Mouse (Mus musculus) layer of hippocampus, adult 11-12 months (tissue): Measurements from ENCODE around the gene R3hdm4.

Source experiments
- DNase-seq: peaks from one replicate; pipeline ENCODE4 v3.0.0; 2022; ENCODE audit warnings: low spot score

Gene R3hdm4

DNA sequence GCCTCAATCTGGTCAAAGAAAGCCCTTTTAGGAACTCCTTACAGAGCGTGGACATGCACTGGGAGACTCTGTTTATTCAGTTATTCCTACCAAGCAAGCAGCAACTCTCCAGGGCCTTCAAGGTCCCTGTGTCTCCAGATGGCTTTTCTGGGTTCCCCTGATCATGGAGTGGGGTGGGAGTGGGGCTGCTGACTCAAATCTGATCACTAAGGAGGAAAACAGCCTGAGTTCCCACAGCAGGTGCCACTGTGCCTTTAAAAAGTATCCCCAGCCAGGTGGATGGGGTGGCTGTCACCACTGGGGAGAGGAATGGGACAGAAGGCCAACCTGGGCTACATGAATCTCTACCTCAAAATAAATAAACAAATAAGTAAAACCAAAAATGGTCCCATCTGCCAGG lies 22.0 kb upstream of the R3hdm4 start:
- no peak for DNase-seq

- peak; percentile 47 for DNase-seq
Observed at GRCm38 (mm10) chr10:79940749-79941148, 19.7 kb upstream of the R3hdm4 start.

GRCm38 (mm10) chr10:79937775-79938526 lies 16.9 kb upstream of the R3hdm4 start:
- no peak for DNase-seq

GRCm38 (mm10) chr10:79936911-79937441 lies 16.0 kb upstream of the R3hdm4 start:
- no peak for DNase-seq

- no peak for DNase-seq
Observed at GRCm38 (mm10) chr10:79936284-79936910, 15.4 kb upstream of the R3hdm4 start.

DNA sequence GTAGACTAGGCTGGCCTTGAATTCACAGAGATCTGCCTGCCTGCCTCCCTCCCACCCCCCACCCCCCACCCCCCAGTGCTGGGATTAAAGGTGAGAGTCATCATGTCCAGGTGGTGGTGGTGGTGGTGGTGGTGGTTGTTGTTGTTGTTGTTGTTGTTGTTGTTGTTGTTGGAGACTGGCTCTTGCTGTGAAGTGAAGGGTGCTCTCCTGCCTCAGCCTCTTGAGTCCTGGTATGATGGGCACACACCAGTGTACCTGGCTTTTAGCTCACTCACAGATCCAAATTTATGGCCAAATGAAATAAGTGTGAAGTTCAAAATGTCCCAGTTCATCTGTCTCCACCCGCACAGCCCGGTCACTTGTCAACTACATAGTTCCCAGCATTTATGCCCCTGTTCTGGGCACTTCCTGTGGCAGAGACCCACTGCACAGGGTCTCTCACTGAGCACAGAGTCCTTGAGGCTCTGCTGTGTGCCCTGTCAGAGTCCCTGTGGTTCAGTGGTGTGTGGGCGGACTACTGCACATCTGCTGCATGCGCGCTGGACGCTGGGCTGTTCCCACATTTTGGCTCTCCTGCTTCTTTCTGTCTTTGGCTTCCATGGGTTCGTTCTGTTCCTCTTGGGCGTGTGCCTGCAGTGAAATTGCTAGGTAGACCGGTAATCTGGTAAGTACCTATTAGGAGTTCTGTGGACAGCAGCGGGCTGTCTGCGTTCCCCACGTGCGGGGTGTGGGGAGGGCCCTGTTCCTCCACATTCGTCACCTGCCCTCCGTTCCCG lies 14.0 kb upstream of the R3hdm4 start:
- DNase-seq = no peak

- DNase-seq = peak; percentile 76
Observed at GRCm38 (mm10) chr10:79934272-79934721, 13.3 kb upstream of the R3hdm4 start.

DNA sequence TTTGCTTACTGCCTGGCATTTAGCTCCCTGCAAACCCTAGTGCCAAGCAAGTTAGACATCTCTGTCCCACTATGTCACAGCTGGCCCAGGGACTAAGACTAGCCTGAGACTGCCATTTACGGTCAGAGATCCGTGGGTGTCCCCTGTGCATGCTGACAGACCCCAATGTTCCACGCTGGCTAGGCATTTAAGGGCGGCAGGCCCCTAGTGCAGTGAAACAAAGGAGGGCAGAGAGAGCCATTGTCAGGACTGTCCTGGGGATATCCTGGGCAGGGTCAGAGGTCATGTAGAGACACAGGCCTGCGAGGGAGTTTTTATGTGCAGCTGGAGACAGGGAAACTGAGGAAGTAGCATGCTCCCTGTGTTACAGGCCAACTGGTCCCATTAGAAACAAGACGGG lies 12.9 kb upstream of the R3hdm4 start:
- no peak for DNase-seq

- no peak for DNase-seq
Observed at GRCm38 (mm10) chr10:79933145-79933679, 12.2 kb upstream of the R3hdm4 start.

- DNase-seq = peak; percentile 55
Observed at GRCm38 (mm10) chr10:79932736-79933135, 11.7 kb upstream of the R3hdm4 start.

DNA sequence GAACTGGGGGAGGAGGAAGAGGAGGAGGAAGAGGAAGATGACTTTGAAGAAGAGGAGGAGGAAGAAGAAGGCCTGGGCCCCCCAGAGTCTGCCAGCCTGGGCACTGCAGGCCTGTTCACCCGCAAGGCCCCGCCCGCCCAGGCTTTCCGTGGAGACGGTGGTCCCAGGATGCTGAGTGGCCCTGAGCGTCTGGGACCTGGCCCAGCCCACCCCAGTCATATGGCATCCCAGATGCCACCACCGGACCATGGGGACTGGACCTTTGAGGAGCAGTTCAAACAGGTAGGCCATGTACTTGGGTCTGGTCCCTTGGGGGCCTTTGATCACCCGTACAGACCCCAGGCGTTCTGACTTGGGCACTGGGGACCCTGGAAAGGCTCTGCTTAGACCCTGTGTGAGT lies 10.8 kb upstream of the R3hdm4 start:
- no peak for DNase-seq

DNA sequence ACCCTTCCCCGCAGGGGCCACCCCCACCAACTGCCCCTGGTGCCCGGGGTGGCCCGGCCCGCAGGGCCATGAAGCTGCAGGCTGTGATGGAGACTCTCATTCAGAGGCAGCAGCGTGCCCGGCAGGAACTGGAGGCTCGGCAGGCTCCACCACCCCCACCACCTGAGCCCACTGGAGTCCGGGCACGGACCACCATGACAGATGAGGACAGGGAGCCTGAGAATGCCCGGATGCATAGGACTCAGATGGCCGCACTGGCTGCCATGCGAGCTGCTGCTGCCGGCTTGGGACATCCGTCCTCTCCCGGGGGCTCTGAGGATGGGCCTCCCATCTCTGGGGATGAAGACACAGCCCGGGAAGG lies 9.8 kb upstream of the R3hdm4 start:
- DNase-seq = no peak

- no peak for DNase-seq
Observed at GRCm38 (mm10) chr10:79929967-79930825, 9.2 kb upstream of the R3hdm4 start.

DNA sequence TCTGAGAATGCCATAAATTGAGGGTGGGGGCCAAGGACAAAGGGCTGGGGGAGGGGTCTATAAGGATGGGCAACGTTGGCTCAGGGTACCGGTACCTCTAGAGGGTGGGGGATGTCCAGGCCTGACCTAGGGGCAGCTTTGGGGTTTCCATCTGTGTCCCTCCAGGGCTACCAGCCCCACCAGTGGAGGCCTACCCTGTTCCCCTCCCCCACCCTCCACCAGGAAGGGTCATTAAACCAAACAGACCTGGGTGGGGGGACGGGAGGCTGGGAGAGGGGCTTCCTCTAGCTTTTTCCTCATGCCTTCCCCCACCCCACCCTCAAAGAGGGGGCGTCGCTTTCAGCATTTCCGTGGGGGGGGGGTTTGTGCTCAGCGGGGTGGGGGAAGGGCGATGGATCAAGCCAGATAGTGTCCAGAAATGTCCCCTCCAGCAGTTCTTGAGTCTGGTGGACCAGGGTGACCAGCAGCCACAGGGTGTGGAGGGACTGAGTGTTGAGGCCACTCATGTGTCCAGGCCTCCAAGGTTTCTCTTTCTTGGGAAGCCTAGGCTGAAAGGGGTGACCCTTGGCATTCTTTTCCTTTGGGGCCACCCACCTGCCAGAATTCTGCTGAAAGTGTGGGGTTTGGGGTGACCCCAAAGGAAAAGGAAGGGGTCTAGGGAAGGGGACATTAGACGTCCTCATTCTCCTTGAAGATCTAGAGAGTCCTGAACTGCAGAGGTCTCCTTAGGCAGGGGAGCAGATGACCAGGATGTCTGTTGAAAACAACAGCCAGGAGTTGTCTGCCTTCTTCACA lies 8.1 kb upstream of the R3hdm4 start:
- no peak for DNase-seq

DNA sequence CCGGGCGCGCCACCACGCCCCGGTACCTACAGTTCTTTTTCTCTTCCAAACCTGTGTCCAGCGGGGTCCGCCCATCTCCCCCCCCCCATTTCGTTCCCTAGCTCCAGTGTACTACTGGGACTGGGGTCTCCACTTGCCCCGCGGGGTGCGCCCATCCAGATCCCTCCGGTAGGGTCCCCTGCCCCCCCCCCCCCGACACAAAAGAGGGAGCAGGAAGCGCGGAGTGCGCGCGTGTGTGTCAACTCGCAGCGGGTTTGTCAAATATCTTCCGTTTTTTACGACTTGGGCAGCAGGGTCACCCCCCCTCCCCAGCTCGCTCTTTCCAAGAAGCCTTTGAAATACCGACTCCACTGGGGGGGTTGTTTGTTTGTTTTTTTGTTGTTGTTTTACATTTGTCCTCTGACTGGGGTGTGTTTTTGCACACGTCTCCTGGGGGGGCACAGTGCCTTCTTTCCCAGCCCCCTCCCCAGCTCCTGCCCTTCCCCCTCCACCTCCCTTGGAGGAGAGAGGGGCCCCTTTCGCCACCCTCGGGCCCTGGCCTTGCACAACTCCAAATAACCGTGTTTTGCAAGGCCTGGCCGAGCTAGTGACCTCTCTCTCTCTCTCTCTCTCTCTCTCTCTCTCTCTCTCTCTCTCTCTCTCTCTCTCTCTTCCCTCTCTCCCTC lies 7.2 kb upstream of the R3hdm4 start:
- no peak for DNase-seq

- peak; percentile 59 for DNase-seq
Observed at GRCm38 (mm10) chr10:79927324-79928029, 6.5 kb upstream of the R3hdm4 start.

DNA sequence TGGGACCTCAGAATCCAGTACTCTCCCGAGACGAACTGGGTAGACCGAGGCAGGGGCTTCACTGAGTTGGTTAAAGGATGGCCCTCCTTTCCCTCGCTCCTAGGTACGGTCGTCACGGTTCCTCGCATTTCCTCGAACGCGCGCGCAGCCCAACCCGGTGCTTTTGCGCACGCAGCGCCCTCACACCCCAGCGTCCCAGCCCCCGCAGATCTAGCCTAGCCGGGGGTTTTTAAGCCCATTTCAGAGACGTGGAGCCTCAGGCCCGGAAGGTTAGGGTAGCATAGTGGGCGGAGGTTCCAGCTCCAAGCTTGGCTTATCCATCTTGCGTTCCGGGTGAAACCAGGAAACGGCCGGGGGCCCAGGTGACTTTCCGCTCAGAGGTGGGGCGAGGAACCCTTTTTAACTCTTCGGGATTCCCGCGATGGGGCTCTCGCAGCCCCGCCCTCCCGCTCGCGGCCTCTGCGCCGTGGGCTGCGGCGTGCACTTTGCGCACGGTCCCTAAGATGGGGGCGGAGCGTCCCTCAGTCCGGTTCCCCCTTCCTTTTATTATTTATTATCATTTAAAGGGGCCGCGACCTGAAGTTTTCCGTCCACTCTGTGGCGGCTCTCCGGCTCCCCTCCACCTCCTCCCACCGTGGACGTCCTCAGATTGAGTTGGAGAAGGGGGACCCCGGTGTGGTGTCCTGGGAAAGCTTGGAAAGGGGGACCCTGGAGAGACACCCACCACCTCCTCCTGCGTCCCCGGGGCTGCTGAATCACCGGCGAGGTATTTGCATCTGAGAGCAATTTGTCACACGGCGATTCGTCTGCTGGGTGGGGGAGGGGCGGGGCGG lies 5.7 kb upstream of the R3hdm4 start, which contains the start of gene Arid3a:
Gene Arid3a (plus strand): TSS at position 553 of the 833 bp plus-strand sequence.
- DNase-seq = peak; percentile 85

DNA sequence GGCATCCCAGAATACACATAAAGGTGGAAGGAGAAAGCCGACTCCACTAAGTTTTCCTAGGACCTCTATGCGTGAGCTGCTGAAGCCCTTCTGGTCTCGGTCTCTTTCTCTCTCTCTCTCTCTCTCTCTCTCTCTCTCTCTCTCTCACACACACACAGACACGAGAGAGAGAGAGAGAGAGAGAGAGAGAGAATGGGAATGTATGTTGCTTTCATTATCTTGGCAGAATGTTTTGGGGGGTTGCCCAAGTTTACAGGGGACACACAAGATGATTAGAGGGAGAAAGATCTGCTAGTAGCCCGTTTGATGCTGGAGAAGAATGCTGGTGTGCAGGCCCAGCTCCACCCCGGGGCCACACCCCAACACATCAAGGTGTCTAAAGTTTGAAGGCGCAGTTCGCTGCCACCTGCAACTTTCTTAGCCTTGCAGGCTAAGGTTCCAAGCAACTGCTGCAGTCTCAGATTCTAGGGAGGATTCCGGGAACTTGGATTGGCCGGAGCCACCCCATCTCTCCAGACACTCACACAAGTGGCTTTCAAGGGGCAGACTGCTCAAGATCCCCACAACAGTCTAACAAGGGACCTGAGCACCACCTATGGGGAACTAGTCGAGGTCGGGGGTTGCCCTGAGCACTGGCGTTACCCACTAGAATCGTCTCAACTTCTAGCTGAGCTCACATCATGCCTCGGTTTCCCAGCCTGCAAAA lies 4.9 kb upstream of the R3hdm4 start:
- no peak for DNase-seq
